Mouse (Mus musculus): Measurements from ENCODE around the gene Ube2l3. TPM values are rescaled to one million over a fixed set of nuclear protein-coding genes. Genes with fewer than 3 reads are reported as not detected.
"Not testable (repeated sequence)": the region's sequence is repeated elsewhere in the genome, so short reads cannot be mapped to it uniquely, and the experiment has no call there.

The Ube2l3 gene
- polyA plus RNA-seq, 1 experiment from 2014 or later: 348 TPM

DNA sequence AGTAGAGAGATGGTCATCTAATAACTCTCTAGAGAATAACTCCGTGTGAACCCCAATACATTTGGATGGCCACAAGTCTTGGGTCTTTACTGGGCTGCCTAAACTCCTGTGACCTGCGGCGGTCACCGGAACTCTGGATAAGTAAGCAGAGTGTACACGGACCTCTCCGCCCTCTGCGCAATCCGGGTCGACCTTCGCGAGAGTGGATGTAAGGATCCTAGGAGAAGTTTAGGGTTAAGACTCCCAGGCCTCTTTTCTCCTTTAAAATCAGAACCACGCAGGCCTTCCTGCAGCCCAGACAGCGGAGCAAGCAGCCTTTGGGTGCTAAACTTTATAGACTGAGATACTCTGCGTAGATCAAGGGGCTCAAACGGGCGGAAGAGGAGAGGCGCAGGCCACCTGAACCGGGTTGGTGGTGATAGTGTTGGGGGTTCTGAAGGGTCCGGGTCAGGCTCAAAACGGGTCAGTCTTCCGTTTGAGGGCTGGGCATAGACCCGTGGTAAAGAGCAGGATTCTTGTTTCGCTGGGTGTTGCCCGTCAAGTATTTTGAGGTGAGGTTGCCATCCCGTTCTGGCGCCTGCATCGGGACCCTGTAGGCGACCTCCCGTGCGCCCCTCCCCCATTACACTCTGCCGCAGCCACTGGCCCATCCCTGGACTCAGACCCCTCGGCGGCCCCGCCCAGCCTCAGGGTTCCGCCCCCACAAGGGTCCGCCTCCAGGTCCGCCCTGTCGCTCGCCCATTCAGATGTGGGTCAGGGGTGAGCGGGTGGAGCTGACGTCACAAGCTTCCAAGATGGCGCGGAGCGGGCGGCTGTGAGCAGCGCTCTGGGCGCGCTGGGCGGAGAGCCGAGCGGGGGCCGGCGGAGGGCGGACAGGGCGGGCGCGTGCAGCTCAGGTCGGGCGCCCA lies 30.6 kb upstream of the Ube2l3 start, which contains the start of gene Hic2:
TSS of gene Hic2 (plus strand) at position 779 of the 908 bp plus-strand sequence.
- Histone ChIP-seq H3K9ac (peak within 1 kb of the TSS; percentile 95), H3K9me3 (no peaks in the 10 kb centered on the region), H3K36me3 (no peaks in the 10 kb centered on the region), H3K4me3 (peak within 1 kb of the TSS; percentile 80), H3K27me3 (no peaks in the 10 kb centered on the region), H3K4me2 (peak within 1 kb of the TSS; percentile 85), H3K27ac (peak within 1 kb of the TSS; percentile 88), H3K4me1 (peaks cover 25% of the 10 kb centered on the region)
- under 1% methylated on average over 59 of the region's 59 CpGs for WGBS
- peak; percentile 97 for ATAC-seq (ENCODE audit: insufficient number of reproducible peaks, insufficient read depth, low FRiP score, low TSS enrichment, low read depth)

DNA sequence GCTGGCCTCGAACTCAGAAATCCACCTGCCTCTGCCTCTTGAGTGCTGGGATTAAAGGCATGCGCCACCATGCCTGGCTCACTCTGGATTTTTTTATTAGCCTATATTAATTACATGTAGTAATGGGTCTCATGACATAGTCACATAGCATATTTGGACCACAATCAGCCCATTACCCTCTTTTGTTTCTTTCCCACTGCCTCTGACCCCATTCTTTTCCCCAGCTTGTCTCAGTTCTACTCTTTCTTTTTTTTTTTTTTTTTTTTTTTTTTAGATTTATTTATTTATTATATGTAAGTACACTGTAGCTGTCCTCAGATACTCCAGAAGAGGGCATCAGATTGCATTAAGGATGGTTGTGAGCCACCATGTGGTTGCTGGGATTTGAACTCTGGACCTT lies 29.1 kb upstream of the Ube2l3 start:
- not testable (repeated sequence) for H3K27ac ChIP-seq; H3K9ac ChIP-seq; H3K4me2 ChIP-seq; H3K4me3 ChIP-seq; H3K9me3 ChIP-seq; H3K27me3 ChIP-seq; H3K36me3 ChIP-seq; ATAC-seq (ENCODE audit: insufficient number of reproducible peaks, insufficient read depth, low FRiP score, low TSS enrichment, low read depth)
- peaks cover 25% of the 10 kb centered on the region for H3K4me1 ChIP-seq
- 94% methylated on average over 2 of the region's 2 CpGs for WGBS

DNA sequence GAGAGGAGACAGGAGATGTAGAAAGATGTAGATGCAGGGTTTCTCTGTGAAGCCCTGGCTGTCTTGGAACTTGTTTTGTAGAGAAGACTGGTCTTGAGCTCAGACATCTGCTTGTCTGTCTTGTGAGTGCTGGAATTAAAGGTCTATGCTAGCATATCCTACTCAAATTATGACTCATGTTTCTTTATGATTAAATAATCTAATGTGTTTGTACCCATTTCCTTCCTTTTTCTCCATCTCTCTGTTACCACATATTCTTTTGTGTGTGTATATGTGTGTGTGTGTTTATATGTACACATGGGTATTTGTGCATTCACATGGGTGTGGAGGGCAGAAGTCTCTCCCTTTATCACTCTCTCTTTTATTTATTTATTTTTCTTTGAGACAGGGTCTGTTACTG lies 24.0 kb upstream of the Ube2l3 start:
- no peak overlapping the region for H3K27ac ChIP-seq
- H3K4me2 ChIP-seq: no peak overlapping the region
- H3K4me3 ChIP-seq: no peak overlapping the region
- no peak for ATAC-seq (ENCODE audit: insufficient number of reproducible peaks, insufficient read depth, low FRiP score, low TSS enrichment, low read depth)
- H3K9ac ChIP-seq: no peak overlapping the region
- no peaks in the 10 kb centered on the region for H3K4me1 ChIP-seq
- no peaks in the 10 kb centered on the region for H3K36me3 ChIP-seq
- H3K27me3 ChIP-seq: no peaks in the 10 kb centered on the region
- no peaks in the 10 kb centered on the region for H3K9me3 ChIP-seq

DNA sequence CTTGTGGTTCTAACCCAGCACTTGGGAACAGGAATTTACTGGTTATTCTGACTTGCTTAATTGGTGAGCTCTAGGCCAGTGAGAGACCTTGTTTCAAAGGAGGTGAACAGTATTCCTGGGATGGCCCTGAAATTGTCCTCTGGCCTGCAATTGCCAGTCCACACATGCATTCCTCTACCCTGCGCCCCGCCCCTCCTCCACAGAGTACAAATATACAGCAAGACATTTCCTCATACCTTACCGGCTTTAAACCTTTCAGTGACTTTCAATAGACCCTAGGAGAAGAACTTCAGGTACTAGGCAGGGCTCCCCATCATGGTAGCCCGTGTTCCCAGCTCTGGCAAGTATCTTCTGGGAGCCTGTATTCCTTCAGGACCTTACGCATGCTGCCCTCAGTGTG lies 23.1 kb upstream of the Ube2l3 start:
- no peak overlapping the region for H3K4me3 ChIP-seq
- H3K4me2 ChIP-seq: no peak overlapping the region
- no peaks in the 10 kb centered on the region for H3K9me3 ChIP-seq
- no peak for ATAC-seq (ENCODE audit: insufficient number of reproducible peaks, insufficient read depth, low FRiP score, low TSS enrichment, low read depth)
- no peak overlapping the region for H3K9ac ChIP-seq
- WGBS: 84% methylated on average over 5 of the region's 5 CpGs
- no peaks in the 10 kb centered on the region for H3K4me1 ChIP-seq
- no peaks in the 10 kb centered on the region for H3K27me3 ChIP-seq
- no peak overlapping the region for H3K27ac ChIP-seq
- H3K36me3 ChIP-seq: no peaks in the 10 kb centered on the region

DNA sequence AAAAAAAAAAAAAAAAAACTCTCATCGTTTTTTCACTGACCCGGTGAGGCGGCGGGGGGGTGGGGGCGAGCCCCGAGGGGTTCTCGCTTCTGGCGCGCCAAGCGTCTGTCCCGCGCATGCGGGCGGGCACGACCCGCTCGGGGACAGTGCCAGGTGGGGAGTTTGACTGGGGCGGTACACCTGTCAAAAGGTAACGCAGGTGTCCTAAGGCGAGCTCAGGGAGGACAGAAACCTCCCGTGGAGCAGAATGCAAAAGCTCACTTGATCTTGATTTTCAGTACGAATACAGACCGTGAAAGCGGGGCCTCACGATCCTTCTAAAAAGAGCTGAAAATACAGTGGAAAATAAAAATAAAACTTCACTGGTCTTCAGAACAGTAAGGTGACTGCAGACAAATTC lies 19.7 kb upstream of the Ube2l3 start:
- Histone ChIP-seq H3K4me1 (no peaks in the 10 kb centered on the region), H3K9ac (no peak overlapping the region), H3K4me3 (no peak overlapping the region), H3K27ac (no peak overlapping the region), H3K36me3 (no peaks in the 10 kb centered on the region), H3K9me3 (no peaks in the 10 kb centered on the region), H3K4me2 (no peak overlapping the region), H3K27me3 (no peaks in the 10 kb centered on the region)
- WGBS: 32% methylated on average over 25 of the region's 25 CpGs
- peak; percentile 100 for ATAC-seq (ENCODE audit: insufficient number of reproducible peaks, insufficient read depth, low FRiP score, low TSS enrichment, low read depth)

DNA sequence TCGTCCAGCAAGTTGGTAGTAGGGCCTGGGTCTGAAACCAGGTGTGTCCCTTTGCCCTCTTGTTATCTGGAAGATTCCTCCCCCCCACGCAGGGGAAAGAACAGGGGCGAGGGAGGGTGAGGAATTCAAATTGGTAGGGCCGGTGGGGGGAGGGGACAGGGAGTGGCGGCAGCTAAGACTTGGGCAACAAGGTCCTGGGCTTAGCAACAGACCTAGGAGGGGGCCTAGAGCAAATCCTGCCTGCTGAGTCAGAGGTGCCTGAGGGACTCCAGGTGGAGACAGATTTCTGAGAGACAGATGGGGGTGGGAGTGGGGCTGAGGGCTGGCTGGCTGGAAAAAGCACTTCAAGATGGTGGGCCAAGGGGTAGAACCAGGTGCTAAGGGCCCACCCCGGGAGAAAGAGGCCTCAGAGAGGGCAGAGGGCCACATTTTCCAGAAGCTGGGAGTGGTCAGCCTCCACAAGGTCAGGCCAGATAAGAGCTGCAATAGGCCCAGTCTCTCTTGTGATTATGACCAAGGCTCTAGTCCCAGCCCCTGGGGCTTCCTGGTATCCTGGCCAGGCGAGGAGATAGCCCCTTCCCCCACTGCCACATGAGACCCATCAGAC lies 17.8 kb upstream of the Ube2l3 start:
- no peak overlapping the region for H3K9ac ChIP-seq
- no peak for ATAC-seq (ENCODE audit: insufficient number of reproducible peaks, insufficient read depth, low FRiP score, low TSS enrichment, low read depth)
- no peaks in the 10 kb centered on the region for H3K9me3 ChIP-seq
- H3K4me3 ChIP-seq: no peak overlapping the region
- no peak overlapping the region for H3K27ac ChIP-seq
- H3K27me3 ChIP-seq: no peaks in the 10 kb centered on the region
- no peaks in the 10 kb centered on the region for H3K4me1 ChIP-seq
- 26% methylated on average over 7 of the region's 7 CpGs for WGBS
- H3K4me2 ChIP-seq: no peak overlapping the region
- H3K36me3 ChIP-seq: no peaks in the 10 kb centered on the region

DNA sequence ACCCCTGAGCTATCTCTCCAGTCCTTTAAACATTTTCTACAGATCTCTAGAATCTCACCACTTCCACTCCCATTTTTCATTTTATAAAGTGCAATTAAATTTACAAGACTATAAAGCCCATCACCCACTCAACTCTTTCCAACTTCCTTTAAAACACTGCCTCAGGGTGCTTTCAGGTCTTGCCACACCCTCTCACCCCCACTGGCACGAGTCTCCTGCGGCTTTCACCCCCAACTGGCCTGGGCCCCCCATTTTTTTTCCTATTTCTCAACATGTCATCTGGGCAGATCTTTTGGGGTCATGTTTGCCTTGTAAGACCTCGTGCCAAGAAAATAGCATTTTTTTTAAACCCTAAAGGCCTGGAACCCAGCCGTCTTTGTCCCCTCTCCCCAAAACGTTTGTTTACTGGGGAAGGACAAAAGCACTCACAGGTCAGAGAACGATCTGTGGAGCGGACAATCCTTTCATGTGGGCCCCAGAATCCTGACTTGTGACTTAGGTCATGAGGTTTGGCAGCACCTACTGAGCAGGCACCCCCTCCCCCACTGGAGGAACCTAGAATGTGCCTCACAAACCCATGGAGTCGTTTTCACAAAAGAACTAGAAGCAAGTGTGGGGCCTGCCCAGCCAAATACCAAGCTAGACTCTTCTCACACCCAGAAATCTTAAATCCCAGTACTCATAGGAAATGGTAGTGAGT lies 14.6 kb upstream of the Ube2l3 start:
- Histone ChIP-seq H3K36me3 (no peaks in the 10 kb centered on the region), H3K4me2 (no peak overlapping the region), H3K4me3 (no peak overlapping the region), H3K9me3 (no peaks in the 10 kb centered on the region), H3K27me3 (peaks cover 6% of the 10 kb centered on the region; the same call in 1 of the 2 replicates), H3K4me1 (no peaks in the 10 kb centered on the region), H3K9ac (no peak overlapping the region), H3K27ac (no peak overlapping the region)
- no peak for ATAC-seq (ENCODE audit: insufficient number of reproducible peaks, insufficient read depth, low FRiP score, low TSS enrichment, low read depth)
- 63% methylated on average over 8 of the region's 8 CpGs for WGBS

DNA sequence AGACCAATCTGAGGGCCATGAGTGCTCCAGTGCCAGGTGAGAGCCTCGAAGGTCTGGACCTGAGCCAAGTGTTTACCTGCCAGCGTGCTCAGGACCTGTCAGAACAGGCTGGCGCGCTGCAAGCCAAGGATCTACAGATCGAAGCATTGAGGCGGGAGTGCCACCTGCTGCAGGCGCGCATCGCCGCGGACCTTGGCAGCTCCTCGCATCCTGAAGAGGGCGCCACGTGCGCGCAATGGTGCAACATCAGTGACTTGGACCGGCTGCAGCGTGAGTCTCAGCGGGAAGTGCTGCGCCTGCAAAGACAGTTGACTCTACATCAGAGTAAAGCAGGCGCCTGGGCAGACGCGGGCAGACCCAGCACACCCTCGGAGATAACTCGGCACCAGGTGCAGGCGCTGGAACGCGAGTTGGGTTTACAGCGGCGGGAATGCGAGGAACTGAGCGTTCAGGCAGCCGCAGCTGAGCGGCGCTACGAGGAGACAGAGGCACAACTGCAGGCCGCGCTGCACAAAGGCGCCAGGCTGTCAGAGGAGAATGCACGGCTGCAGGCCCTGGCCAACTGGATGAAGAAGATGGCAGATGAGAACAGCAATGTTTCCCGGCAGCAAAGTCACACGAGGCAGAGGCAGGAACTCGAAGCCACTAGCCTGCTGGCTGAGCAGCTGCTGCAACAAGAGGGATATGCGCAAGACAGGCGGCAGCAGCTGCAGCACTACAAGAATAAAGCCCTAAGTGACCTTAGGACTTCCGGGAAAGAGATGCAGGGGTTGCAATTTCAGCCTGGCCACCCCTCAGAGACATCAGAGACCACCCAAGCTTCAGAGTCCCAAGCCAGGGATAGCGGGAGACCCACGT lies 7.8 kb upstream of the Ube2l3 start:
- no peaks in the 10 kb centered on the region for H3K9me3 ChIP-seq
- H3K4me1 ChIP-seq: peaks cover 22% of the 10 kb centered on the region
- peaks cover 65% of the 10 kb centered on the region for H3K27me3 ChIP-seq
- H3K36me3 ChIP-seq: no peaks in the 10 kb centered on the region
- WGBS: 8% methylated on average over 48 of the region's 48 CpGs
- peak overlapping the region; percentile 67 for H3K4me3 ChIP-seq
- peak; percentile 61; the same call in 1 of the 2 replicates for ATAC-seq (ENCODE audit: insufficient number of reproducible peaks, insufficient read depth, low FRiP score, low TSS enrichment, low read depth)
- peak overlapping the region; percentile 99 for H3K4me2 ChIP-seq
- H3K9ac ChIP-seq: peak overlapping the region; percentile 70
- H3K27ac ChIP-seq: no peak overlapping the region

DNA sequence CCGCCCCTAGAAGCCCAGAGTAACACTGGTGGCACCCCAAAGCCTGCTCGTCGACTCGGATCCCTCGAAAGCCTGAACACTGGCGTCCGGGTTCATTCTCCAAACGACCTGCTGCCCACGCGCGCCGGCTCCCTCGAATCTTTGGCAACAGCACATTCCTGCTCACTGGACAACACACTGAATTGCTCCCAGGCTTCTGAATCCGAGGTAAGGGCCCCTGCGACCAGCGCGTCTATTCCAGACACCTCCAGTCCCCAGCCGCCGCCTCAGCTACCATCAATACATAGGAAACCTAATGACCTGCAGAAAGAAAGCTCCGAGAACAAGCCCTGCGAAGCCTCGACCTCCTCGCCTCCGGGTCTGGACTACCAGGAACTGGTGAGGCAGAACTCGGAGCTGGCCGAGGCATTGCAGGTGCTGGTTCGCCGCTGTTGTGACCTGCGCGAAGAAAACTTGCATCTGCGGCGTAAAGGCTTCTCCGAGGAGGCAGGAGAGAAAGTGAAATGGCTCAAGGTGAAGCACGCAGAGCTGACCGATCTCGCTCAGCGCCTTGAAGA lies 7.0 kb upstream of the Ube2l3 start:
- H3K27ac ChIP-seq: no peak overlapping the region
- no peaks in the 10 kb centered on the region for H3K9me3 ChIP-seq
- peaks cover 65% of the 10 kb centered on the region for H3K27me3 ChIP-seq
- H3K9ac ChIP-seq: peak overlapping the region; percentile 70
- ATAC-seq (ENCODE audit: insufficient number of reproducible peaks, insufficient read depth, low FRiP score, low TSS enrichment, low read depth): no peak
- H3K4me2 ChIP-seq: peak overlapping the region; percentile 99
- 4% methylated on average over 37 of the region's 37 CpGs for WGBS
- peaks cover 22% of the 10 kb centered on the region for H3K4me1 ChIP-seq
- H3K36me3 ChIP-seq: no peaks in the 10 kb centered on the region
- H3K4me3 ChIP-seq: peak overlapping the region; percentile 67

DNA sequence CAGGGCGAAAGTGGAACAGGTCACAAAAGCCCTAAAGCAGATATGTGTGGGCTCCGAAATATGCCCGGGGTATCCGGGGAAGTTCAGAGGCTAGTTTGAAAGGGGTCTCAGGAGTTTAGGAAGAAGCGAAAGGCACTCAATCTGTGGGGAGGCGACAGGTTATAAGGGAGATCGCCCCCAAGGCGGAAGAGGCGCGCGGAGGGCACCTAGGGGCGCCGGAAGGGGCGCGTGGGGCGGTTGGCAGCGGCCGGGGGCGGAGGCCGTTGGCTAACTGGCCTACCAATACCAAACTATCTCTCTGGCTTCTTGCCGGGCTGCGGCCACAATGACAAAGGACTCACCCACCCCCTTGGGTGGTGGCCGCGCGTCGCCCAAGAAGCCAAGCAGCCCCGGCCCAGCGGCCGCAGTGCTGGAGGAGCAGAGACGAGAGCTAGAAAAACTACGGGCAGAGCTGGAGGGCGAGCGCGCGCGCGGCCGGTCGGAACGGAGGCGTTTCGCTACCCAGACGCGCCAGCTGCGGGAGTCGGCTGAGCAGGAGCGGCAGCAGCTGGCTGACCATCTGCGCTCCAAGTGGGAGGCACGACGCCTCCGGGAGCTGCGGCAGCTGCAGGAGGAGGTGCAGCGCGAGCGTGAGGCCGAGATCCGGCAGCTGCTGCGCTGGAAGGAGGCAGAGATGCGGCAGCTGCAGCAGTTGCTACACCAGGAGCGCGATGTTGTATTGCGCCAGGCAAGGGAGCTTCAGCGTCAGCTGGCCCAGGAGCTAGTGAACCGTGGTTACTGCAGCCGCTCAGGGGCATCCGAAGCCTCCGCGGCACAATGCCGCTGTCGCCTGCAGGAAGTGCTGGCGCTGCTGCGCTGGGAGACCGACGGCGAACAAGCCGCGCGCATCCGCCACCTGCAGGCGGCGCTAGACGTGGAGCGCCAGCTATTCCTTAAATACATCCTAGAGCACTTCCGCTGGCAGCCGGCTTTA lies 6.2 kb upstream of the Ube2l3 start, which contains the start of gene Rimbp3:
TSS of gene Rimbp3 (plus strand) at position 215 of the 973 bp plus-strand sequence.
- peaks cover 22% of the 10 kb centered on the region for H3K4me1 ChIP-seq
- peak within 1 kb of the TSS; percentile 70 for H3K9ac ChIP-seq
- ATAC-seq (ENCODE audit: insufficient number of reproducible peaks, insufficient read depth, low FRiP score, low TSS enrichment, low read depth): 0 out of 2 replicates have a peak, but pooled peaks have one; percentile 48
- no peaks in the 10 kb centered on the region for H3K9me3 ChIP-seq
- H3K4me2 ChIP-seq: peak within 1 kb of the TSS; percentile 99
- no peaks in the 10 kb centered on the region for H3K36me3 ChIP-seq
- peak within 1 kb of the TSS; percentile 67 for H3K4me3 ChIP-seq
- H3K27me3 ChIP-seq: peaks cover 65% of the 10 kb centered on the region
- under 1% methylated on average over 85 of the region's 85 CpGs for WGBS
- no peak within 1 kb of the TSS for H3K27ac ChIP-seq
